Mouse (Mus musculus) thymus, adult 2 months (tissue): ENCODE results near the gene Glt1d1.

ENCODE experiments used
- CTCF ChIP-seq: fragments of 200-500 bp; IDR thresholded peaks from 2 replicates; pipeline ENCODE4 v1.5.1; 2012; ENCODE audit warnings: mild to moderate bottlenecking, control low read depth, low read length, moderate library complexity, borderline replicate concordance; ENCODE audit not compliant: control insufficient read depth, poor library complexity, insufficient read depth; ENCODE audit errors: extremely low read depth
- POLR2A ChIP-seq: fragments of 200-500 bp; IDR thresholded peaks from 2 replicates; pipeline ENCODE4 v1.6.1; 2012; ENCODE audit warnings: mild to moderate bottlenecking, low read length, control low read depth, moderate library complexity; ENCODE audit not compliant: control insufficient read depth, poor library complexity, insufficient read depth; ENCODE audit errors: extremely low read depth

DNA sequence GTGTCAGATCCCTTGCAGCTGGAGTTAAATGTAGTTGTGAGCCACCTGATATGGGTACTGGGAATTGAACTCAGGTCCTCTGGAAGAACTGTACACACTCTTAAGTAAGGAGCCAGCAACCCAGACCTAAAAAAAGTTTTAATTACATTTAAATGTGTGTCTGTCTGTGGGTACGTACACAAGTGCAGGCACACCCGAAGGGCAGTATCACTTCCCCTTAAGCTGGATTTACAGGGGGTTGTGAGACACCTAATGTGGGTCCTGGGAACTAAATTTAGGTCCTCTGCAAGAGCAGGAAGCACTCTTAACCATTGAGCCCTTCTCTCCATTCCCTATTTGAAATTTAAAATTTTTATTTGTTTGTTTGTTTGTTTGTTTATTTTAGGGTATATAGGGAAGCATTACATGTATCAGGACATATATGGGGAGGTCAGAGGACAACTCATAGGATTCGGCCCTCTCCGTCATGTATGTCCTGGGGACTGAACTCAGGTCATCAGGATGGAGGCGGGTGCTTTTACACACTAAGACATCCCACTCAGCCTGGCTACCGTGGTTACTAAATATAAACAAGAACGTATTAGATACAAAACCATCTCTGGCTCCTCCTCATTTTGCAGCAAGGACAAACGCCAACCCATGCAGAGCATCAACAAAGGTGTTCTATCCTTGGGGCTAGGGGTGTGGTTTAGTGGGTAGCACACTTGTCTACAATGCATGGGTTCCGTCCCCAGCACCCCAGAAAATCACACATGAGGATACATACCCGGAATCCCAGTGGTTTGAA, 7.4 kb upstream of the Glt1d1 start:
- TF ChIP-seq CTCF (no peak), POLR2A (no peak)
